Mouse (Mus musculus) left cerebral cortex, postnatal 25 days (tissue): ENCODE results near the gene Cyp4f17. TPM values are rescaled to one million over a fixed set of nuclear protein-coding genes. Genes with fewer than 3 reads are reported as not detected.
"Not testable (repeated sequence)": the region's sequence is repeated elsewhere in the genome, so short reads cannot be mapped to it uniquely, and the experiment has no call there.

ENCODE experiments used
- DNase-seq, 2 experiments: peaks; one replicate each; pipeline ENCODE4 v3.0.0; 2022; ENCODE audit warnings: low spot score in 2 of 2, mixed read lengths in 1 of 2
- intact Hi-C: fragments of 180-260 bp; cut with DNase I; formaldehyde crosslinking; loops from one replicate; pipeline ENCODE4 v1.15.1; 2025
- total RNA-seq, 2 experiments: library from RNA; stranded (reverse); gene quantifications; 2 replicates each; pipeline ENCODE4 v1.2.3; 2021

Gene Cyp4f17
- total RNA-seq, result 1 to 10 TPM; 3.3 to 4.6 TPM

DNA sequence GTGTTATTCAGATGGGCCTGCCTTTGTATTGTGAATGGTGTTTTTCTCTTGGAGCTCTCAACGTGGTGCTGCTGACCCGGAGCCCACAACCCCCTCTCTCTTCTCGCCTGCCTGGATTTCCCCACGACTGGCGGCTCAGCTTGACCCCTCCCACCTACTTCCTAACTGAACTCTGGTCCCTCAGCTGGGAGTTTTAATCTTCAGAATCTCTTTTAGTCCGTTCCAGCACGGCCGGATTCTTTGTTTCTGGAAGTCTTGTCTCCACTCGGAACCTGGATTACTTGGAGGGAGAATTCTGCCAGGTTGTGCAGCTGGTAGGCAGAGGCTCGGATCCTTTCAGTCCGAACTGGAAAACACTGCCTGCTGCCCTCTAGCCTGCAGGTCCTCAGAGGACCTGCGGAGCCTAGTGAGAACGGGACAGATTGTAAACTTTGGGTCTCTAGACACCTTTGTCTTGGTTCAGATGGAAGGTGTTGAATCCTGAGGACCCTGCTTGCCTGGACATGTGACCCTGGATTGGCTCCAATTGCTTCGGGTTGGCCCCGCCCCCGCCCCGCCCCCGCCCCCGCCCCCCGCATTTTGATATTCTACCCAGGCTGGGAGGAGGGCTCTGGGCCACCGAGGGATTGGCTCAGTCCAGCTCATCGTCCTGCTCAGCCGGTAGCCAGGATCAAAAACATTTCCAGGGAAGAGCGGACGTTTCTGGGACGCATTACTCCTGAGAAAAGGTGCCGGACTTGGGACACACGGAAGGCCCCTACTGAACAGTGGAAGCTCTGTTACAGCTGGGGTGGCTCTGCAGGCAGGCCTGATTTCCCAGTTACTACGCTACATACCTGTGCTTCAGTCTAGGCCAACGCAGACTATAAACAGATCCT, at the start of gene Cyp4f17:
Cyp4f17 (plus strand) TSS at position 200 of the 878 bp plus-strand sequence.
- no peak for DNase-seq
- intact Hi-C loops, result no loop called here

DNA sequence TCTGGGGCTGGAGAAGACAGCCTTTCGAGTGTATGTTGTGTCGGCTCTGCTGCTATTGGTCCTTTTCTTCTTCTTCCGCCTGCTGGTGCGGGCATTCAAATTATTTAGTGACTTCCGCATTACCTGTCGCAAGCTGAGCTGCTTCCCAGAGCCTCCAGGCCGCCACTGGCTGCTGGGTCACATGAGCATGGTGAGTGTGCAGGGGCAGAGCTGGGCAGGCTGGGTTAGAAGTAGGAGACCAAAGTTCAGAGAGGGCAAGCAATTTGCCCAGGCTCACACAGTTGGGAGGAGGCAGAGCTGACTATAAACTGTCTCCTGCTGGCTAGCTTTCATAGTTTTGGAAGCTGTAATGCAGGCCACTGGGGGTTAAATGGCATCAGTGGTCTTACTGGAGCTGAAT, 37.4 kb upstream of the Cyp4f17 start:
- intact Hi-C loops, result no loop called here
- DNase-seq, result no peak

DNA sequence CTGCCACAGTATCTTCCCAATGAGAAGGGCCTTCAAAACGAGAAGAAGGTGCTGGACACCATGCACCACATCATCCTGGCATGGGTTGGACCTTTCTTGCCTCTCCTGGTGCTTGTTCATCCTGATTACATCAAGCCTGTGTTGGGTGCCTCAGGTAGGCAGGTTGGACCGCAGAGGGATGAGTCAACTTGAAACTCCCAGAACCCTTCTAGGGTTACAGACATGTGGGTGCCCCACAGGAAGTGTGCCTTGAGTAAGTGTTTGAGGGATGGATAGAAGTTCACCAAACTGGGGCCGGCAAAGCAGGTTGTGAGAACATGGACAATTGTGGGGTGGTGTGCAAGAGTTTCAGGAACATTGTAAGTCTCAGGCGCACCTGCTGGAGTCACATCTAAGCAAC, 35.1 kb upstream of the Cyp4f17 start:
- intact Hi-C loops, result no loop called here

DNA sequence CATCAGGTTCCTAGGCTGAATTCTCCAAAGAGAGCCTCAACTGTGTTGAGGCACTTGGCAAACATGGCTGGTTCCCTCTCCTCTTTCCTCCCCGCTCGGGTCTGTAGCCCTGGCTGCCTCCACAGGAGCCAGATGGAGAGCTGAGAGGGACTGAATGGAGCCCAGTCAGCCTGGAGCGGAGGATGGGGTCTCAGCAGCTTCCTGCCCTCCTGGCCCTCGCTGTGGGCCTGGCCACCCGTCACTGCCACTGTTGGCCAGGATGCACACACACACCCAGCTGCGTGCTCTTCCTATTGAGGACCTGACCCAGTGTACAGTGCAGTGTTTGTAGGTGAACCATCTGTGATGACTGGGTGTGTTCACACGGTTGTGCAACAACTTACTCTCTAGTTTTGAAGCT, 33.7 kb upstream of the Cyp4f17 start:
- intact Hi-C loops, result no loop called here
- DNase-seq, result no peak

More for the DNA sequence above, 35.1 kb upstream of the Cyp4f17 start:
- DNase-seq, result no peak

DNA sequence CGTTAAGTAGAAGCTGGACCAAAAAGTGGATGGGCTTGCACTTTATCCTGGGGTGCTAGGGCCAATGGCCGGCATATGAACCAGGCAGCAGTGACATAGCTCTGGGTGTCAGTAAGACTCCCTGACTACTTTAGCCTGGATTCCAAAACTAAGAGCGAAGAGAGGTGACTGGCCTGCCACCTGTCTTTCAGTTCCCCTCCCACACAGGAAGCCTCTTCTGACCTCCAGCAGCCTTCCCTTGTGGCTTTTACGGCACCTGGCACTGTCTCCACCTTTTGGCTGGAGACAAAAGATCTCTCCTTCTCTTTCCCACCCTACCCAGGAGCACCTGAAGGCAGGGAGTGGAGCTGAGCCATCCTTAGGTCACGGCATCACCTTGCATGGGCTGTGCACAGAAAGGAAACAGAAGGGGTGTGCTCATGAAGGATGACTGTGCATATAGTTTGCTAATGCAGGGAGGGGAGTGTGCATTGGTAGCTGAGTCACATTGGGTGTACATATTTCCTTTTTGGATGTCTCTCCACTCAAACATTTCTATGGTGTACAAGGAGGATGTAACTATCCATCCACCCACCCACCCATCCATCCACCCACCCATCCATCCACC, 30.8 kb upstream of the Cyp4f17 start:
- DNase-seq, result no peak
- intact Hi-C loops, result no loop called here

DNA sequence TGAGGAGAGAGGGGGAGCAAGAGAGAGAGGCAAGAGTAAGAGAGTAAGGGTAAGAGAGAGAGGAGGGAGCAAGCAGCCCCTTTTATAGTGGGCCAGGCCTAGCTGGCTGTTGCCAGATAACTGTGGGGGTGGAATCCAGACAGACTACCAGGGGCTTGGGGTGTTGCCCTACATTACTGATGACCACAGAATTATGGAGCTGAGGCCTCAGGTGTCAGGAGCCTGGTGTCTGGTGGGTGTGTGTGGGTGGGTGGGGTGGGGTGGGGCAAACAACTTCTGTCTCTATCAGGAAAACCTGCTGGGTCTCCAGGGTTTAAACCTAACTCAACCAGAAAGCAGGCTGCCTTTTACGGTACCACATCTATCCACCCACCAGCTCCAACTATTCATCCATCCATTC, 28.6 kb upstream of the Cyp4f17 start:
- no peak for DNase-seq
- intact Hi-C loops, result no loop called here

DNA sequence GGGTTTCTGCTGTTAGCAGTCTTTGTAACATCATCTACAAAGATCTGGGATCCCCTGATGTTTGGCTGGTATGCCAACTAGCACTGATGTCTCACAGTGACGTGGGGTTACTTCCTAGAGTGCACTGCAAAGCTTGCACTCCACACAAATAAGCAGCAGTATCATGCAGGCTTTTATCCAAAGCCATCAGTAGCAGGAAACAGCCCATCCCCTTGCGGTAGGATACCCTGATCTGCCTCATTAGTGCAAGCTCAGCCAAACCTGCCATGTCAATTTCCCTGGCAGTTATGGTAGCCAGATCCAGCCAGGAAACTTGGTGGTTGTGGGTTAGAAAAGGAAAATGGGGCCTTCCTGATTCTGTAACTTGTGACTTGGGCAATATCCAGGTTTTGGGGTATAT, 27.1 kb upstream of the Cyp4f17 start:
- DNase-seq, result no peak
- intact Hi-C loops, result no loop called here

DNA sequence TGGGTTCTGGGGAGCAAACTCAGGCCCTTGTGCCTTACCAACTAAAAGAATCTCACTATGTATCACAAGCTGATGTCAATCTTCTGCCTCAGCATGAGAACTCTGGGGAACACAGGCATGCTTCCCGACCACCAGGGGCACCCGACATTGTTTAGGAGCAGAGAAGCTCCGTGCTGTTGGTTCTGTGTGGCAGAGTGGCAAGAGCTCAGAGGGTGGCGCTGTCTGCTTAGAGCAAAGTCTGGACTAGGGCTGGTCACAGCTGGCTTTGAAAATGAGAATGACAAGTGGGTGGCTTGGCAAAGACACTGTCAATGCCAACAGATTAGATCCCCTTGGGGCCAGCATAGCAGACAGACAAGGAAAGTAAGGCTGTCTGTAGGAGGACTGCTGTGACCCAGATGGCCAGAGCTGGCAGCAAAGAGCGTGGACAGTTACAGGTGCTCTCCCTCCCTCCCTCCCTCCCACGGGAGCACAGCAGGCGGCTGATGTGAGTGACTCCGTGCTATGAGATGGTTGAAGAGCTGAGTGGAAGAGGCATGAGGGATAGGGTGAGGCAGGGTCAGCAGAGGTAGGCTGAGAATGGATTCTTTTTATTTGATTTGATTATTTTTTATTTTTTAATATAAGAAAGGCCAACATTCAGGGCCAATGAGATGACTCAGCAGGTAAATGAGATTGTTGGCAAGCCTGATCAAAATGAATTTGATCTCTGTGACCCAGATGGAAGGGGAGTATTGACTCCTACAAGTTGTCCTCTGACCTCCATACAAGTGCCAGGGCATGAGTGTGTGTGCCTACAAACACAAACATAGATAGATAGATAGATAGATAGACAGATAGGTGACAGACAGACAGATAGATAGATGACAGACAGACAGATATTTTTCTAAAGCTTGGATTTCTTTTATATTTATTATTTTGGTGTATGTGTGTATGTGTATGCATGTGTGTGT, 26.0 kb upstream of the Cyp4f17 start:
- intact Hi-C loops, result no loop called here
- no peak for DNase-seq

DNA sequence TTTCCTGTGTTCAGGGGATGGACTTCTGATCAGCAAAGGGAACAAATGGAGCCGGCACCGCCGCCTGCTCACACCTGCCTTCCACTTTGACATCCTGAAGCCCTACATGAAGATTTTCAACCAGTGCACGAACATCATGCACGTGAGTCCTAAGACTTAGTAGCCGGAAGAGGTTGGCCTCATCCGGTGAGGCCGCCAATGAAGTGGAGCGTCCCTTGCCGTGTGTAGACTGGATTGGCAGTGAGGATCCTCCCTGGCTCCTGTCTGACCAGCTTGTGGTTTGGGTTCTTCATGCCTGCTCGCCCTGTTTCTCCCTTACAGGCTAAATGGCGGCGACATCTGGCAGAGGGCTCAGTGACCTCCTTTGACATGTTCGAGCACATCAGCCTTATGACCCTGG, 24.1 kb upstream of the Cyp4f17 start:
- intact Hi-C loops, result no loop called here
- DNase-seq, result no peak

DNA sequence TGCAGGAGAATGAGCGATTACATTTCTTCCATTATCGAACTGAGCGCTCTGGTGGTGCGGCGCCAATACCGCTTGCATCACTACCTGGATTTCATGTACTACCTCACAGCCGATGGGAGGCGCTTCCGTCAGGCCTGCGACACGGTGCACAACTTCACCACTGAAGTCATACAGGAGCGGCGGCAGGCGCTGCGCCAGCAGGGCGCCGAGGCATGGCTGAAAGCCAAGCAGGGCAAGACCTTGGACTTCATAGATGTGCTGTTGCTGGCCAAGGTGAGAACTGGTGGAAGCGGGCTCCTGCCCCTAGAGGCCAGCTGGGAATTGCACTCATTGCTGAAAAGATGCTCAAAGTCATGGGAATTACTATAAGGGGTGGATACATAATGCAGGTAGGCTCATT, 22.6 kb upstream of the Cyp4f17 start:
- intact Hi-C loops, result no loop called here
- peak; percentile 34 to 39 for DNase-seq

DNA sequence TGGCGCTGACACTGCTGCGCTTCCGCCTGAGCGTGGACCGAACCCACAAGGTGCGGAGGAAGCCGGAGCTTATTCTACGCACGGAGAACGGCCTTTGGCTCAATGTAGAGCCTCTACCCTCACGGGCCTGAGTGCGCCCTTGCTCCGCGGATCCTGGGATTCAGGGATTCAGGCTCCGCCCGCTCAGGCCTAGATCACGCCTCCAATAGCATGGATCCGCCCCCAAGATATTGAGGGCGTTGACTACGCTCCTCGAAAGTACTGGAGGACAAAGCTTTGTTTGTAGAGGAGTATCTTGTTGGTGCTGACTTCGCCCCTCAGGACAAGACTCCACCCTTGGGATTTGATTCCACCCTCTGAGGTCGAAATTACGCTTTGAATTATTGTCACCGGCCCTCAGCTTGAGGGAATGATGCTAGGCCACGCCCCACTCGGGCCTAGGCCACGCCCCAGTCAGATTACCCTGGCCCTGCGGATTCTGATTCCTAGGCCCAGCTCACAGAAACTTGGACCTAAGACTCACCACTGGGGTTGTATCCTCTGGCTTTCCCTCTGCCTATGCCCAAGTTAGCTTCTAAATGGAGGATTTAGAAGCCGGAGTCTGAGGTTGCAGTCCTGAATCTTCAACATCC, 13.4 kb upstream of the Cyp4f17 start:
- DNase-seq, result no peak
- intact Hi-C loops, result no loop called here

DNA sequence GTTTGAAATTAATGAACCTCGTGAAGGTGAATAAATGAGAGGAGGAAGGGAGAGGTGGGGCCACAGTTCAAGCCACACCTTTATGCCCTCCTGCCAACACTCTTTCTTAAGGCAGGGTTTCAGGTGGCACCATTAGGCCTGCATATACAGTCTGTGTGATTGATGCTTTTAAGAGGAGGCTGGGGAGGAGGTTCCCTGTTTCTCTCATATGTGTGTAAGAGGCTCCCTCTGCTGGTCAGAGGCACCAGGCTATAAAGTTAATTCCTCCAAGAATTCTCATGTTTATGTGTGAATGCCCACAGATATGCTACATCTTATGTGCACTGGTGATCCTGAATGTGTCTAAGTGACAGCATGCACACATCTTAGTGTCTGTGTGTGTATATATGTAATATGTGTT, 11.2 kb upstream of the Cyp4f17 start:
- intact Hi-C loops, result loop anchor here (1.0 kb wide), 2 partner anchors 105 to 145 kb away; partner anchors contain the start of gene Wiz
- peak; percentile 69 to 80 for DNase-seq

DNA sequence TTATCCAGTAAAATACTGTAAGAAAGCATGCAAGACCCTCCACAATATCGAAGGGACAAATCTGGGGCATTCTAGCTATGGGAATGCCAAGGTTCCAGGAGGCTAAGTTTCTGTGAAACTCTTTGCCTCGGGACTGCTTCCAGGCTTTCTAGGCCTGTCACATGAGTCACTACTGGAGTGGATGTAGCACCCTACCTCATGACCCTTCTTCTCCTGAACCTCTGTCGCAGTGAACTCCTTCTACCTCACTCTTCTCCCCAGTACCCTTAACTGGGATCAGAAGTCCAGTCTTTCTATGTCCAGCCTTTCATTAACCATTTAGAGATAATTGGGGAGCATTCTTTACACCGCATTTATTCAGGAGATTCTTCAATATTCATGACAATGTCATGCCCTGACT, 5.3 kb upstream of the Cyp4f17 start:
- DNase-seq, intact Hi-C loops: not testable (repeated sequence)

DNA sequence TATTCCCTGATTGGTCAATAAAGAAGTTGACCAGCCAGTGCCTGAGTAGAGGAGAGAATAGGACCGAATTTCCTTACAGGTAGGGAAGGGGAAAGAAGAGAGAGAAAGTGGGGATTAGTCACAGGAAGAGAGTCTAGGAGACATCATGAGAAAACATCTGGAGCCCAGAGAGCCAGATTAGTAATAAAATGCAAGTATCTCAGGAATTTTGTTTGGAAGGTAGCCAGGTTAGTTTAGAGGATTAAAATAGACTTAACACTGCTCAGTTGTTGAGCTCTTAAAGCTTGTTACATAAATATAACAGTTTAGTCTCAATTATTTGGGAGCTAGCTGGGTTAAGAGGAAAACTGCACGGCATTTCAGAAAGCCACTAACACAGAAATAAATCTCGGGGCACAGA, 4.8 kb upstream of the Cyp4f17 start:
- intact Hi-C loops, result no loop called here
- no peak for DNase-seq

DNA sequence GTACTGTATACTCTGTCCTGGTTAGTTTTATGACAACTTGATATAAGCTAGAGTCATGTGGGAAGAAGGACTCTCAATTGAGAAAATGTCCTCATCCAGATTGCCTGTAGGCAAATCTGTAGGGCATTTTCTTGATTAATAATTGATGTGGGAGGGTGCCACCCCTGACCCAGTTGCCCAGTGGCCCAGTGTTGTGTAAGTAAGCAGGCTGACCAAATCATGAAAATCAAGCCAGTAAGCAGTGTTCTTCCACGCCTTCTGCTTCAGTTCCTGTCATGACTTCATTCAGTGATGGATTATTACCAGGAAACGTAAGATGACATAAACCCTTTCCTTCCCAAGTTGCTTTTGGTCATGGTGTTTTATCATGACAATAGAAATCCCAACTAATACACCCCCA, 2.7 kb upstream of the Cyp4f17 start:
- intact Hi-C loops, result no loop called here
- DNase-seq, result no peak

DNA sequence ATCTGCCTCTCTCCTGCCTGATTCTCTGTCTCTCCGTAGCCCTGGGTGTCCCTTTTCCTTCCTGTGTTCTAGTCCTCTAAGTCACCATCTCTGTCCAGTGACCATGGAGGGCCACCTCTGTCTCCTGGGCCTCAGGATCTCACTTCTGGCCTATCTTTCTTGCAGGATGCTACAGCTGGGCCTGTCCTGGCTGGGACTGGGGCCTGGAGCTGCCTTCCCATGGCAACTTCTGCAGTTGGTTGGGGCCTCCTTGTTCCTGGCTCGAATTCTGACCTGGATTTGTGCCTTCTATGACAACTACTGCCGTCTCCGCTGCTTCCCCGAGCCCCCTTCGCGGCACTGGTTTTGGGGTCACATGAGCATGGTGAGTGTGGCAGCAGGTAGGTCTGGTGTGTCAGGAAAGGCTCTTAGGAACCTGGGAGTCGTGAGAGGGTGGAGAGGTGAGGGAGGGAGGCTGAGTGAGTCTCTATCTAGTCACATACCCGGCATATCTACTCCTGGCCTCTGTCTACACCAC, 937 bp downstream of the Cyp4f17 start:
- intact Hi-C loops, result no loop called here
- no peak for DNase-seq

DNA sequence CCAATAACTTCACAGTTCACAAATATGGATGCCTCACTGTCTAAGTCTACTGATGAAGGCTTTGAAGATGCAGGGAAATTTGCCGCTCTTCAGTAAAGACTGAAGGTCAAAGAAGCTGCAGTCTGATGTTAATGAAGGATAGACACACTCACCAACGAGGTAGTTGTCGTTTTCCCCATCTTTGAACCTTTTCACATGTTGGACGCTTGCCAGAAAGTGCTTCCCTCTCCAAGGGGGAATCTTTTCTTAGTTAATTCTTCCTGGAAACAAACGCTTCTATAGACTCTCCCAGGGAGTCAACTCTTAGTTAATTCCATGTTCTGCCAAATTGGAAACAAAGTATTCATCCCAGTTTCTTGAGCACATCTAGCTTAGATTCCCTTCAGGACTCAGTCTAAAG, 10.3 kb downstream of the Cyp4f17 start:
- DNase-seq, result no peak
- intact Hi-C loops, result no loop called here

DNA sequence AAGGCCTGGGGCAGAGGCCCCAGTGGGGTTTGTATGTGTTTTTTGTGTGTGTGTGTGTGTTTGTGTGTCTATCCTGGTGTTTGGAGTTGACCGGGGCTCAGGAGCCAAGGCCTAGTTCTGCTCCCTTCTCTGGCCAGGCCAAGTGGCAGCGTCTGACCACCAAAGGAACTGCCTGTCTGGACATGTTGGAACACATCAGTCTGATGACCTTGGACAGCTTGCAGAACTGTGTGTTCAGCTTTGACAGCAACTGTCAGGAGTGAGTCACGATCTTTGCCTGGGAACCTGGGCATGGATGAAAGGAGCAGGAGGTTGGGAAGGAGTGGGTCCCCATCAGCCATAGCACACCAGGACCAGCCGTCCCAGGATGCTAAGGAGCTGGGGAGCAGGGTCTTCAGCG, 16.1 kb downstream of the Cyp4f17 start:
- DNase-seq, result no peak
- intact Hi-C loops, result no loop called here

DNA sequence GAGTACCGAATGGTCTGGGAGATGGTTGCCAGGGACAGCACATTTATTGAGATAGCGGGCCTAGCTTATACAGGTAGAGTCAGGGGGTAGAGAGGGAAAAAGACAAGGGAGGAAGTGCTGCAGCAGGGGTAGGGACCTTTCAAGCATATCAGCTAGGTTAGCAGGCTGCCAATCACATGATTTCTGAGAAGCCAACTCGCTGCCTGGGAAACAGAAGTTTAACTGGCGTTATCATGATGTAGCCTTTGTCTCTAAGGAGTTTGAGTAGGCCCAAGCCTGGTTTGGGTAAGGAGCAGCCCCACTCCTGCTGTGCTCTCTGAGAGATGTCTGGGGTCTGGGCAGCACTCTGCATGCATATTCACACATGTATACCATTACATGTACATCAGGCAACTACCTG, 16.5 kb downstream of the Cyp4f17 start:
- intact Hi-C loops, result no loop called here
- no peak for DNase-seq

DNA sequence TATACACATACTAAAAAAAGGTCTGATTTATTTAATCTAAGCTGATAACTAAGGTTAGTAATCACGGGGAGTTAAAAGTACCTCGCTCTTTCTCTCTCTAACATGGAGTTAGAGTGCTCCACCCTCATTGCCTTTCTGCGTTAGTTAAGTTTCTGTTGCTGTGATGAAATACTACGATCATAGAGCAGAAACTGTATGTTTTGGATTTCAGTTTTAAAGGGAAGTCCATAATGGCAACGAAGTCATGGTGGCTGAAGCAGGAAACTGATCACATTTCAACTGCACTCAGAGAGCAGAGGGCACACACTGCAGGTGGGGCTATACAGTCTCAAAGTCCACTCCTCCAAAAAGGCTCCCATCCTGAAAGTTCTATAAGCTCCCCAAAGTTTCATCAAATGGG, 17.0 kb downstream of the Cyp4f17 start:
- DNase-seq, result no peak
- intact Hi-C loops, result no loop called here
